Mouse (Mus musculus) stomach, postnatal 0 days (tissue): ENCODE results near the gene Cdk4. TPM values are rescaled to one million over a fixed set of nuclear protein-coding genes. Genes with fewer than 3 reads are reported as not detected.

ENCODE experiments used
- ATAC-seq: fragments of 200-750 bp; cut with Nextera tagmentation; 2 replicates; pipeline ENCODE4 v1.8.0; 2017; ENCODE audit not compliant: low FRiP score, low TSS enrichment
- DNase-seq: peaks from one replicate; pipeline ENCODE4 v3.0.0-alpha.2; 2016; ENCODE audit warnings: low spot score
- H3K27ac ChIP-seq: fragments of 300-500 bp; sonication (generic); replicated peaks from 2 replicates; pipeline ENCODE4 v1.5.1; 2014; ENCODE audit warnings: mild to moderate bottlenecking, control low read depth
- H3K27me3 ChIP-seq: fragments of 300-500 bp; sonication (generic); 2 replicates; pipeline ENCODE4 v1.6.1; 2014; ENCODE audit warnings: low read length; ENCODE audit not compliant: control insufficient read depth, insufficient read depth
- H3K36me3 ChIP-seq: fragments of 300-500 bp; sonication (generic); 2 replicates; pipeline ENCODE4 v1.6.1; 2014; ENCODE audit warnings: low read length, mixed read lengths; ENCODE audit not compliant: control insufficient read depth, insufficient read depth
- H3K4me1 ChIP-seq: fragments of 300-500 bp; sonication (generic); replicated peaks from 2 replicates; pipeline ENCODE4 v1.6.1; 2014; ENCODE audit warnings: antibody characterized with exemption; ENCODE audit not compliant: control insufficient read depth, insufficient read depth
- H3K4me2 ChIP-seq: fragments of 300-500 bp; sonication (generic); replicated peaks from 2 replicates; pipeline ENCODE4 v1.6.1; 2014; ENCODE audit warnings: low read depth, mild to moderate bottlenecking, control low read depth, moderate library complexity
- H3K4me3 ChIP-seq: fragments of 300-500 bp; sonication (generic); 2 replicates; pipeline ENCODE4 v1.5.1; 2014; ENCODE audit warnings: low read depth, low read length, control low read depth
- H3K9ac ChIP-seq: fragments of 300-500 bp; sonication (generic); 2 replicates; pipeline ENCODE4 v1.6.1; 2014; ENCODE audit warnings: mild to moderate bottlenecking, low read length, control low read depth, mixed read lengths
- H3K9me3 ChIP-seq: fragments of 300-500 bp; sonication (generic); 2 replicates; pipeline ENCODE4 v1.6.1; 2016; ENCODE audit warnings: low read length; ENCODE audit not compliant: control insufficient read depth
- CTCF ChIP-seq: IDR thresholded peaks from 2 replicates; pipeline ENCODE4 v1.5.1; 2016; ENCODE audit warnings: antibody characterized with exemption, low read depth, mild to moderate bottlenecking, moderate library complexity
- EP300 ChIP-seq: optimal IDR thresholded peaks from 2 replicates; pipeline ENCODE3; 2016; ENCODE audit warnings: antibody characterized with exemption
- whole genome bisulfite sequencing: fragments of 180-500 bp; shearing (Covaris S2); extraction: QIAGEN DNeasy Blood & Tissue Kit; methylation state at CpG from one replicate; pipeline ENCODE4 v1.1.7; 2014; 5-methylcytosine and 5-hydroxymethylcytosine counted together
- polyA plus RNA-seq: library from polyadenylated mRNA; unstranded; fragments of >200 nt; fragmentation: Nextera tagmentation; extraction: Ambion mirVana; gene quantifications from 2 replicates; pipeline ENCODE4 v1.2.1, GENCODE M21; 2015

Cdk4 gene
- polyA plus RNA-seq, 1 experiment from 2014 or later: 469 TPM

GRCm38 (mm10) chr10:127033301-127033741, 30.0 kb upstream of the Cdk4 start:
- Histone ChIP-seq H3K9ac (no peak overlapping the region), H3K27ac (no peak overlapping the region), H3K27me3 (no peaks in the 10 kb centered on the region), H3K4me3 (no peak overlapping the region), H3K4me1 (no peaks in the 10 kb centered on the region), H3K9me3 (no peaks in the 10 kb centered on the region), H3K4me2 (no peak overlapping the region), H3K36me3 (0 out of 2 replicates have a peak, but pooled peaks cover 2% of the 10 kb centered on the region)
- 73% methylated on average over 7 of the region's 8 CpGs for WGBS
- ATAC-seq (no peak), DNase-seq (no peak)
- TF ChIP-seq EP300 (no peak), CTCF (no peak)

GRCm38 (mm10) chr10:127036273-127036672, 27.1 kb upstream of the Cdk4 start:
- no peaks in the 10 kb centered on the region for H3K36me3 ChIP-seq
- no peak overlapping the region for H3K9ac ChIP-seq
- no peak for TF ChIP-seq EP300
- no peak for TF ChIP-seq CTCF
- no peaks in the 10 kb centered on the region for H3K27me3 ChIP-seq
- ATAC-seq: no peak
- no peak overlapping the region for H3K27ac ChIP-seq
- no peak for DNase-seq
- no peak overlapping the region for H3K4me3 ChIP-seq
- no peaks in the 10 kb centered on the region for H3K9me3 ChIP-seq
- no peak overlapping the region for H3K4me2 ChIP-seq
- 78% methylated on average over 12 of the region's 12 CpGs for WGBS
- no peaks in the 10 kb centered on the region; the same call in 1 of the 2 replicates for H3K4me1 ChIP-seq

- TF ChIP-seq CTCF (no peak), EP300 (no peak)
- WGBS: 76% methylated on average over 12 of the region's 12 CpGs
- no peaks in the 10 kb centered on the region for H3K9me3 ChIP-seq
- ATAC-seq (no peak), DNase-seq (no peak)
- no peak overlapping the region for H3K4me3 ChIP-seq
- no peaks in the 10 kb centered on the region; the same call in 1 of the 2 replicates for H3K4me1 ChIP-seq
- H3K27ac ChIP-seq: no peak overlapping the region
- H3K27me3 ChIP-seq: no peaks in the 10 kb centered on the region
- H3K36me3 ChIP-seq: no peaks in the 10 kb centered on the region
- H3K4me2 ChIP-seq: no peak overlapping the region
- H3K9ac ChIP-seq: no peak overlapping the region
Measured at GRCm38 (mm10) chr10:127037641-127038040, 25.7 kb upstream of the Cdk4 start.

DNA sequence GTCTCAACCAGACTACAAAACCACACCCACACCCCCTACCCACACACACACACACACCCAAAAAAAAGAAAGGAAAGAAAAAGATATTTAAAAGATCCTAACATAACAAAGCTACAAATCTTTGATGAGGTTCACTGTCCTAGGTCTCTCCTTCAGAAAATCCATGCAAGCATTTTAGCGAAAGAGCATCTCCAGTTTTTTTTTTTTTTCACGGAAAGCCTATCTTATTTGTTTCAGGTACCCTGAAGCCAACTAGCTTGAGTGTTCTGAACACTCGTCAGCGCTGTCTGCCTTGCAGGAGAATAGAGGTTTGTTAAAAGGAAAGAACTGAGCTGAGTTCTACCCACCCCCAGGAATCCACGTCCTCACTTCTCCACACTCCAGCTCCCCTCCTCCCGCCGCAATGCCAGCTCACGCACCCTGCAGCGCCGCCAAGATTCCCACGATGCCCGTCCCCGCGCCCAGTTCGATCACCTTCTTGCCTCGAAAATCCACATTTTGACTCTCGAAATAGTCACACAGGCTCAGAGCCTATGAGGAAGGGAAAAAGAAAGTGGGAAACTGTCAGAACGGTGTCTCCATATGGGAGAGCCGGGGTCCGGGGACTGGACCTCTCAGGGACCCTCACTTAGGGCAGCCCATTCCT, 22.6 kb upstream of the Cdk4 start:
- DNase-seq (peak; percentile 54), ATAC-seq (peak; percentile 30; the same call in 1 of the 2 replicates)
- no peaks in the 10 kb centered on the region; the same call in 1 of the 2 replicates for H3K4me1 ChIP-seq
- TF ChIP-seq EP300: no peak
- no peak for TF ChIP-seq CTCF
- H3K27ac ChIP-seq: peak overlapping the region; percentile 65
- WGBS: 2% methylated on average over 20 of the region's 20 CpGs
- H3K4me2 ChIP-seq: peak overlapping the region; percentile 98
- peak overlapping the region; percentile 85 for H3K4me3 ChIP-seq
- H3K36me3 ChIP-seq: no peaks in the 10 kb centered on the region
- H3K9me3 ChIP-seq: no peaks in the 10 kb centered on the region
- no peaks in the 10 kb centered on the region for H3K27me3 ChIP-seq
- peak overlapping the region; percentile 67 for H3K9ac ChIP-seq

DNA sequence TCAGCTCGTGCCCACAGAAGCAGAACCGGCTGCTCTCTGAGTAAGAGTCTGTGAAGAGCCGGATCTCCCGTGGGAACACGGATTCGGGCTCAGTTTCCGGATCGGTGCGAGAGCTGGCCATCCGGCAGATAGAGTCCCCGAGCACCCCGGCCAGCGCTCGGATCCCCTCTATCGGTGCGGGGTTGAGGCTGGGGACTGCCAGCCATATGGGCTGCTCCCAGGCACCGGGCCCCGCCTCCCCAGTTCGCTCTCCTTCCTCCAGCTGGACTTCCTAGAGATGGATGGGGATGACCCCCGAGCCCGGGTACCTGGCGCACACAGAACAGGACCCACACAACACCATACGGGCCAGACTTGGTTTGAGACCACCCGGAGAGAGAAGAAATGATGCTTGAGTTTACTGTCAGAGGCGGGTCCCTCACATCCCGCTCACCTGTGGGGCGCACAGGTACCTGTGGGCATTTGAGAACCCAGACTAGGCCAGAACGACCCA, 22.0 kb upstream of the Cdk4 start, which contains the start of the genes Mettl1 and Eef1akmt3:
TSS of gene Mettl1 (plus strand) at position 141 of the 493 bp plus-strand sequence.
TSS of gene Eef1akmt3 (minus strand) at position 240 of the 493 bp plus-strand sequence.
- Histone ChIP-seq H3K9ac (peak within 1 kb of the TSS; percentile 67), H3K36me3 (no peaks in the 10 kb centered on the region), H3K4me2 (peak within 1 kb of the TSS; percentile 98), H3K27me3 (no peaks in the 10 kb centered on the region), H3K9me3 (no peaks in the 10 kb centered on the region), H3K27ac (peak within 1 kb of the TSS; percentile 65), H3K4me3 (peak within 1 kb of the TSS; percentile 85), H3K4me1 (no peaks in the 10 kb centered on the region; the same call in 1 of the 2 replicates)
- TF ChIP-seq EP300 (no peak), CTCF (no peak; the same call in 1 of the 2 replicates)
- peak; percentile 65 for DNase-seq
- WGBS: 0% methylated on average over 28 of the region's 28 CpGs
- peak; percentile 43 for ATAC-seq
